24 mouse cellular contexts compared by ENCODE assay signal in the genomic region with DNA sequence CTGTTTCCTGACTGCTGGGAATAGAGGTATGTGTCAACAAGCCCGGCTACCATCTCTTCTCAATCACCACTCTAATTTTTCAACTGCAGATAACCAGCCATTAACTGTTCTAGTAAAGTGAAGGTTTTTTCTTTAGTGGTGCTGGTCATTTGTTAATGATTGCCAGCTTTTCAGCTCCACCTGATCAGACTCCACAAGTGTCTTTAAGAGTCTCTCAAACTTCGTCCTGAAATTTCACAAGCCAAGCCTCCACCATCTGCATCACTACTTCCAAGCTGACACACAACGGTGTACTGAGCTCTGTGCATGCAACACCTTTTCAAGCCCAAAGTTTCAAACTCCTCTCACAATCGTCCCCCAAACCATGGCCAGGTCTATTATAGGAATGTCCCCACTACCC. TPM values are rescaled to one million over a fixed set of nuclear protein-coding genes. Genes with fewer than 3 reads are reported as not detected.
DNase-seq lines count a peak whose midpoint lies in the region; ATAC-seq and TF ChIP-seq lines count a peak whose summit lies in the region.
"Had no signal": no experiment of that assay in that cellular context is flagged by ENCODE, and none has a peak within 500 bp of the region (broad histone marks: within the 10 kb centered on the region; RNA-seq: fewer than 3 reads in every experiment).

No protein-coding gene starts in this region.

- 68% methylated on average over 4 of the region's 4 CpGs for WGBS in lung, adult 2 months
- 76% methylated on average over 4 of the region's 4 CpGs for WGBS in kidney, embryonic 15.5 days
- 60% methylated on average over 4 of the region's 4 CpGs for WGBS in lung, embryonic 15.5 days
- 77% methylated on average over 4 of the region's 4 CpGs for WGBS in heart, embryonic 11.5 days (ENCODE audit: insufficient replicate concordance)

- no peak overlapping the region for H3K4me3 ChIP-seq in lung, adult 2 months (replicated peaks; ENCODE audit: extremely low read depth, low read depth, low read length)
- no peak overlapping the region for H3K4me3 ChIP-seq in kidney, embryonic 15.5 days (replicated peaks)
- H3K4me3 ChIP-seq in lung, embryonic 15.5 days, result no peak overlapping the region
- H3K4me3 ChIP-seq in heart, embryonic 11.5 days (ENCODE audit: low read depth, low read length), result no peak overlapping the region
- H3K4me3 ChIP-seq: heart, embryonic 12.5 days; hindbrain, embryonic 10.5 days; neural tube, embryonic 12.5 days had no signal

- H3K9me3 ChIP-seq in kidney, embryonic 15.5 days (replicated peaks), result no peaks in the 10 kb centered on the region
- H3K9me3 ChIP-seq in lung, embryonic 15.5 days, result no peaks in the 10 kb centered on the region
- no peaks in the 10 kb centered on the region for H3K9me3 ChIP-seq in heart, embryonic 11.5 days (replicated peaks; ENCODE audit: control insufficient read depth, low read length)
- H3K9me3 ChIP-seq: heart, embryonic 12.5 days; hindbrain, embryonic 10.5 days; neural tube, embryonic 12.5 days had no signal

- H3K36me3 ChIP-seq in kidney, embryonic 15.5 days, result peaks cover 5% of the 10 kb centered on the region
- 0 out of 2 replicates have a peak, but pooled peaks cover 1% of the 10 kb centered on the region for H3K36me3 ChIP-seq in lung, embryonic 15.5 days
- no peaks in the 10 kb centered on the region for H3K36me3 ChIP-seq in heart, embryonic 11.5 days (ENCODE audit: control insufficient read depth, insufficient read depth, low read length)
- H3K36me3 ChIP-seq: heart, embryonic 12.5 days; neural tube, embryonic 12.5 days had no signal

- H3K4me1 ChIP-seq in lung, adult 2 months (ENCODE audit: control insufficient read depth, insufficient read depth, low read length), result peaks cover 2% of the 10 kb centered on the region; the same call in 1 of the 2 replicates
- peaks cover 3% of the 10 kb centered on the region; the same call in 1 of the 2 replicates for H3K4me1 ChIP-seq in kidney, embryonic 15.5 days
- 0 out of 2 replicates have a peak, but pooled peaks cover 6% of the 10 kb centered on the region for H3K4me1 ChIP-seq in lung, embryonic 15.5 days
- no peaks in the 10 kb centered on the region for H3K4me1 ChIP-seq in heart, embryonic 11.5 days (ENCODE audit: control insufficient read depth, insufficient read depth, low read length)
- H3K4me1 ChIP-seq: heart, embryonic 12.5 days; neural tube, embryonic 12.5 days had no signal

- no peak for TF ChIP-seq POLR2A in lung, adult 2 months (IDR thresholded peaks at IDR 0.05; ENCODE audit: borderline replicate concordance, extremely low read depth, low read depth, low read length)

- TF ChIP-seq CTCF in lung, adult 2 months (IDR thresholded peaks at IDR 0.05; ENCODE audit: insufficient read depth, low read length), result no peak

- peak; percentile 25; the same call in 1 of the 2 replicates for ATAC-seq in kidney, embryonic 15.5 days (replicated peaks; ENCODE audit: low FRiP score)
- ATAC-seq in lung, embryonic 15.5 days (ENCODE audit: borderline replicate concordance, extremely low read depth, low FRiP score, low TSS enrichment), result 0 out of 2 replicates have a peak, but pooled peaks have one; percentile 59
- ATAC-seq in heart, embryonic 11.5 days (replicated peaks; ENCODE audit: insufficient number of reproducible peaks, low FRiP score, low TSS enrichment), result no peak
- ATAC-seq: activated CD4-positive, CD25-positive, alpha-beta regulatory T cell, adult 4 months; forebrain, embryonic 14.5 days had no signal

- H3K4me2 ChIP-seq in kidney, embryonic 15.5 days, result no peak overlapping the region
- no peak overlapping the region for H3K4me2 ChIP-seq in lung, embryonic 15.5 days
- no peak overlapping the region for H3K4me2 ChIP-seq in heart, embryonic 11.5 days
- H3K4me2 ChIP-seq: heart, embryonic 12.5 days; liver, embryonic 11.5 days; neural tube, embryonic 12.5 days had no signal

- H3K9ac ChIP-seq in kidney, embryonic 15.5 days, result no peak overlapping the region
- no peak overlapping the region for H3K9ac ChIP-seq in lung, embryonic 15.5 days
- no peak overlapping the region for H3K9ac ChIP-seq in heart, embryonic 11.5 days (ENCODE audit: low read depth, low read length)
- H3K9ac ChIP-seq: heart, embryonic 12.5 days; neural tube, embryonic 12.5 days had no signal

- no peak overlapping the region for H3K27ac ChIP-seq in kidney, embryonic 15.5 days
- peak overlapping the region; percentile 65 for H3K27ac ChIP-seq in lung, embryonic 15.5 days
- H3K27ac ChIP-seq in heart, embryonic 11.5 days (ENCODE audit: low read depth, low read length), result no peak overlapping the region
- H3K27ac ChIP-seq: hindbrain, embryonic 10.5 days; neural tube, embryonic 12.5 days had no signal

- H3K27me3 ChIP-seq in kidney, embryonic 15.5 days, result no peaks in the 10 kb centered on the region
- H3K27me3 ChIP-seq in lung, embryonic 15.5 days, result no peaks in the 10 kb centered on the region
- no peaks in the 10 kb centered on the region for H3K27me3 ChIP-seq in heart, embryonic 11.5 days (ENCODE audit: control insufficient read depth, insufficient read depth, low read length)
- H3K27me3 ChIP-seq: heart, embryonic 12.5 days; neural tube, embryonic 12.5 days had no signal

- peak; percentile 7 to 38 for DNase-seq in lung, adult 18-20 months
- no peak for DNase-seq in lung, adult 2 months
- peak; percentile 57 for DNase-seq in lung, postnatal 36 days
- DNase-seq in adrenal gland, adult 18-20 months (ENCODE audit: low spot score in 2 of 2), result no peak
- no peak for DNase-seq in right cerebral cortex, postnatal 25 days
- DNase-seq: cerebellum, adult 2 months; cerebellum, postnatal 36 days; embryo, embryonic 11 days; heart, adult 11 months; heart, postnatal 10 days; midbrain, embryonic 14.5 days; right cerebral cortex, postnatal 14 days; spleen, adult 18-20 months; thymus, postnatal 14 days had no signal

RNA-seq across cellular contexts. Expression of a gene that starts 5.7 kb away (rescaled TPM):
- 76.1 and 102 TPM in 2 replicates for polyA plus RNA-seq in lung, adult 2 months (2012; rRNA removed)
- polyA plus RNA-seq in kidney, embryonic 15.5 days (2015; fragmentation: Nextera tagmentation; extraction: Ambion mirVana), result 718 and 798 TPM in 2 replicates
- 634 and 682 TPM in 2 replicates for polyA plus RNA-seq in lung, embryonic 15.5 days (2015; fragmentation: Nextera tagmentation; extraction: Ambion mirVana)
- 100 to 1,000 TPM; 332 to 555 TPM for total RNA-seq in adrenal gland, adult 18-20 months (2021)
- polyA plus RNA-seq in heart, embryonic 11.5 days (2014; fragmentation: Nextera tagmentation; extraction: Ambion mirVana), result 1,200 and 1,220 TPM in 2 replicates

RNA-seq across cellular contexts. Expression of a gene that starts 28.0 kb away (rescaled TPM):
- polyA plus RNA-seq in lung, adult 2 months (2012; rRNA removed), result 62.8 and 82.3 TPM in 2 replicates
- polyA plus RNA-seq in kidney, embryonic 15.5 days (2015; fragmentation: Nextera tagmentation; extraction: Ambion mirVana), result 81.1 and 85.6 TPM in 2 replicates
- 97.5 and 101 TPM in 2 replicates for polyA plus RNA-seq in lung, embryonic 15.5 days (2015; fragmentation: Nextera tagmentation; extraction: Ambion mirVana)
- 100 to 1,000 TPM; 103 to 134 TPM for total RNA-seq in adrenal gland, adult 18-20 months (2021)
- polyA plus RNA-seq in heart, embryonic 11.5 days (2014; fragmentation: Nextera tagmentation; extraction: Ambion mirVana), result 88.2 and 103 TPM in 2 replicates

RNA-seq across cellular contexts. Expression of a gene that starts 46.7 kb away (rescaled TPM):
- 15.1 and 22.0 TPM in 2 replicates for polyA plus RNA-seq in lung, adult 2 months (2012; rRNA removed)
- 30.5 and 33.5 TPM in 2 replicates for polyA plus RNA-seq in kidney, embryonic 15.5 days (2015; fragmentation: Nextera tagmentation; extraction: Ambion mirVana)
- polyA plus RNA-seq in lung, embryonic 15.5 days (2015; fragmentation: Nextera tagmentation; extraction: Ambion mirVana), result 16.9 TPM in 2 replicates
- total RNA-seq in adrenal gland, adult 18-20 months (2021), result 10 to 100 TPM; 10.9 to 11.0 TPM
- 13.2 and 14.3 TPM in 2 replicates for polyA plus RNA-seq in heart, embryonic 11.5 days (2014; fragmentation: Nextera tagmentation; extraction: Ambion mirVana)
- total RNA-seq: megakaryocyte-erythroid progenitor cell, adult 5-6 weeks had no signal

Comparison
In these comparisons a context has a peak if more than half of its experiments do, and no peak if none do; other contexts are left out.
1. DNase-seq: peak in lung, adult 18-20 months (2 of 2) and lung, postnatal 36 days (single experiment); none in lung, adult 2 months (single experiment), adrenal gland, adult 18-20 months (0 of 2) and right cerebral cortex, postnatal 25 days (single experiment).